Mouse (Mus musculus): ENCODE results near the gene Gm572.

- TF ChIP-seq CTCF (IDR thresholded peaks at IDR 0.05) (peak; percentile 29), EP300 (IDR thresholded peaks at IDR 0.05) (no peak)
Measured at GRCm38 (mm10) chr4:148676961-148677637, 34.0 kb downstream of the Gm572 start.

All from lung, postnatal 0 days (tissue).